In the genomic region with DNA sequence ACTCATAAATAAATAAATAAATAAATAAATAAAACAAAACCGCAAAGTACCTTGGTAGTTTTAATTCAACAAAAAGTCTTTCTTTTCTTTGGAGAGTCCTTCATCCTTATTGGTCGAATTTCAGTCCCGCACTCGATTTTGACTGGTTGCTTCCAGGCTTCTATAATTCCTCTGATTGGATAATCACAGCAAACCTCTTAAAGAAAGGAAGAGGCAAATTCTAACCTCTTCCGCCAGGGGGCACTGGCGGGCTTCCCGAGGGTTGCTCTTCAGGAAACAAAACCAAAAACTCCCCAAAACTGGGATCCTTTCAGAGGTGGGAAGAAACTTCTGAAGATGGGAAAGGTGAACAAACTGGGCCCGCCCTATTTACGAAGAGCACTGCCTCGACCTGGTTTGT, we compare ENCODE assay signal across 7 mouse cellular contexts. TPM values are rescaled to one million over a fixed set of nuclear protein-coding genes. Genes with fewer than 3 reads are reported as not detected.
DNase-seq lines count a peak whose midpoint lies in the region; ATAC-seq and TF ChIP-seq lines count a peak whose summit lies in the region.

No protein-coding gene starts in this region.

- peak; percentile 37 for DNase-seq in Patski (ENCODE audit: low read depth, low spot score)
- peak; percentile 79 for DNase-seq in c-Kit-positive CD71-positive TER-119-negative erythroid progenitor cells, embryonic 14.5 days (ENCODE audit: low read depth)
- peak; percentile 90 for DNase-seq in forebrain, embryonic 14.5 days (ENCODE audit: low spot score)
- peak; percentile 81 for DNase-seq in heart, postnatal 4 days
- DNase-seq in layer of hippocampus, postnatal 14 days (ENCODE audit: low spot score in 2 of 2): peak; percentile 60 to 80
- peak; percentile 68 for DNase-seq in lung, postnatal 25 days (ENCODE audit: low spot score)
- DNase-seq in skeletal muscle tissue, adult 2 months (ENCODE audit: low read depth, low spot score): peak; percentile 71

- ATAC-seq in Patski: no peak
- no peak for ATAC-seq in forebrain, embryonic 14.5 days

- TF ChIP-seq CTCF in Patski (IDR thresholded peaks at IDR 0.05): no peak

- H3K9me3 ChIP-seq in forebrain, embryonic 14.5 days (replicated peaks; ENCODE audit: control insufficient read depth, low read length): no peaks in the 10 kb centered on the region

- H3K4me2 ChIP-seq in forebrain, embryonic 14.5 days (ENCODE audit: low read length): no peak overlapping the region

- in situ Hi-C loops in Patski (cut with MboI; ENCODE audit: low pct_unique_long_range_greater_than_20kb): loop anchor here (5.0 to 10.0 kb wide), 2 partner anchors 36 to 74 kb away; partner anchors contain the start of gene Zfp607b

- H3K9ac ChIP-seq in forebrain, embryonic 14.5 days (ENCODE audit: low read length): no peak overlapping the region

- CTCF ChIA-PET in Patski (lab: Charles Lee): no interaction called here

- POLR2A ChIA-PET in Patski (lab: Charles Lee): no interaction called here

- 10% methylated on average over 10 of the region's 10 CpGs for WGBS in forebrain, embryonic 14.5 days

- no peak overlapping the region for H3K27ac ChIP-seq in forebrain, embryonic 14.5 days (ENCODE audit: low read depth, low read length)

- H3K36me3 ChIP-seq in forebrain, embryonic 14.5 days (ENCODE audit: control insufficient read depth, insufficient read depth, low read length): peaks cover 6% of the 10 kb centered on the region; the same call in 1 of the 2 replicates

- no peak overlapping the region for H3K4me3 ChIP-seq in forebrain, embryonic 14.5 days (ENCODE audit: low read depth, low read length)

- H3K4me1 ChIP-seq in forebrain, embryonic 14.5 days (ENCODE audit: control insufficient read depth, insufficient read depth, low read length): peaks cover 2% of the 10 kb centered on the region; the same call in 1 of the 2 replicates

- H3K27me3 ChIP-seq in Patski: peaks cover 11% of the 10 kb centered on the region
- H3K27me3 ChIP-seq in forebrain, embryonic 14.5 days (replicated peaks; ENCODE audit: control insufficient read depth, insufficient read depth, low read length): peaks cover 2% of the 10 kb centered on the region; the same call in 1 of the 2 replicates

RNA-seq across cellular contexts. Expression of gene Ttc9b, which starts 2.8 kb away (rescaled TPM):
- polyA plus RNA-seq in Patski (2021): 0.12 TPM
- 69.3 and 73.8 TPM in 2 replicates for polyA plus RNA-seq in forebrain, embryonic 14.5 days (2014; fragmentation: Nextera tagmentation; extraction: Ambion mirVana)
- total RNA-seq in heart, postnatal 4 days (2021): not detected
- total RNA-seq in layer of hippocampus, postnatal 14 days (2021): 10 to 100 TPM; 81.8 to 84.7 TPM

RNA-seq across cellular contexts. Expression of gene Map3k10, which starts 23.4 kb away (rescaled TPM):
- 34.0 TPM for polyA plus RNA-seq in Patski (2021)
- polyA plus RNA-seq in forebrain, embryonic 14.5 days (2014; fragmentation: Nextera tagmentation; extraction: Ambion mirVana): 12.8 and 13.8 TPM in 2 replicates
- 10 to 100 TPM; 16.7 TPM for total RNA-seq in heart, postnatal 4 days (2021)
- total RNA-seq in layer of hippocampus, postnatal 14 days (2021): 100 to 1,000 TPM; 197 TPM

RNA-seq across cellular contexts. Expression of gene Zfp607b, which starts 38.2 kb away (rescaled TPM):
- polyA plus RNA-seq in Patski (2021): 1.1 TPM
- polyA plus RNA-seq in forebrain, embryonic 14.5 days (2014; fragmentation: Nextera tagmentation; extraction: Ambion mirVana): 10.8 and 14.5 TPM in 2 replicates
- total RNA-seq in heart, postnatal 4 days (2021): under 1 TPM; 0.70 to 0.81 TPM
- 10 to 100 TPM in 1 of 2 experiments, 1 to 10 TPM in 1; 7.3 to 10.3 TPM for total RNA-seq in layer of hippocampus, postnatal 14 days (2021)

RNA-seq across cellular contexts. Expression of gene Akt2, which starts 59.6 kb away (rescaled TPM):
- polyA plus RNA-seq in Patski (2021): 71.9 TPM
- polyA plus RNA-seq in forebrain, embryonic 14.5 days (2014; fragmentation: Nextera tagmentation; extraction: Ambion mirVana): 80.6 and 85.8 TPM in 2 replicates
- 100 to 1,000 TPM; 158 to 164 TPM for total RNA-seq in heart, postnatal 4 days (2021)
- total RNA-seq in layer of hippocampus, postnatal 14 days (2021): 100 to 1,000 TPM in 1 of 2 experiments, 10 to 100 TPM in 1; 93.7 to 103 TPM

Comparison
In these comparisons a context has a peak if more than half of its experiments do, and no peak if none do; other contexts are left out.
1. DNase-seq: peak in every context shown above with its lines; median percentile 90 in forebrain, embryonic 14.5 days; 81 in heart, postnatal 4 days; 79 in c-Kit-positive CD71-positive TER-119-negative erythroid progenitor cells, embryonic 14.5 days; 71 in skeletal muscle tissue, adult 2 months; 70 in layer of hippocampus, postnatal 14 days; 68 in lung, postnatal 25 days; 37 in Patski.
2. RNA of gene Ttc9b, which starts 2.8 kb away (total RNA-seq): 81.8 to 84.7 TPM in layer of hippocampus, postnatal 14 days; not detected in heart, postnatal 4 days; every median in the first group is over 10 times any median in the second.
3. RNA of gene Map3k10, which starts 23.4 kb away (total RNA-seq): 197 TPM in layer of hippocampus, postnatal 14 days; 16.7 TPM in heart, postnatal 4 days; every median in the first group is over 10 times any median in the second.
4. RNA of gene Zfp607b, which starts 38.2 kb away (total RNA-seq): 7.3 to 10.3 TPM in layer of hippocampus, postnatal 14 days; 0.70 to 0.81 TPM in heart, postnatal 4 days; every median in the first group is over 4 times any median in the second.